Mouse (Mus musculus) testis, adult 2 months (tissue): ENCODE data around the gene Pkd2l1.

ENCODE experiments used
- CTCF ChIP-seq: fragments of 200-500 bp; IDR thresholded peaks from 2 replicates; pipeline ENCODE4 v1.5.1; 2012; ENCODE audit warnings: low read depth, mild to moderate bottlenecking, inconsistent platforms, low read length, moderate library complexity; ENCODE audit not compliant: control insufficient read depth, insufficient read depth, insufficient replicate concordance
- POLR2A ChIP-seq: fragments of 200-500 bp; IDR thresholded peaks from 2 replicates; pipeline ENCODE4 v1.6.1; 2012; ENCODE audit warnings: low read depth, mild to moderate bottlenecking, inconsistent platforms, low read length, moderate library complexity; ENCODE audit not compliant: control insufficient read depth

- TF ChIP-seq POLR2A (no peak), CTCF (no peak)
These were observed 45.7 kb downstream of the Pkd2l1 start for GRCm38 (mm10) chr19:44146568-44146879.
